Mouse (Mus musculus): ENCODE results near the gene Gm43951.

DNA sequence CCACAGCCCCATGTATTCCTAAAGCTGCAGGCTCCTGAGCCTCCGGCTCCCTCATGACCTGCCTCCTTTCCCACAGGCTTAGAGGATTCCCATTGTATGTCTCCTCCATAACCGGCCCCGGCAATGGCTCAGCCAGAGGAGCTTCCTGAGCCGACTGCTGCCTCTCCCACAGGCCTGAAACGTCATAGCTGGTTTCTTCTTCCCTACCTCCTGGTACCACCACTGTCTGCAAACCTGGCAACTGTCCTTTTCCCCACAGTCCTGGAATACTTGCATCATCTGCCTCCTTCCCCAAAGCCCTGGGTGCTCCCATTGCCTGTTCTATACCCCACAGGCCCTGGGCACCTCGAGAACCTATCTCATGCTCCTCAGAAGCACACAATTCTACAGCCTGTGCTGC lies 1.4 kb downstream of the Gm43951 start:
- TF ChIP-seq CTCF (IDR thresholded peaks at IDR 0.05; ENCODE audit: control insufficient read depth, insufficient read depth, low read length) (no peak), POLR2A (IDR thresholded peaks at IDR 0.05; ENCODE audit: borderline replicate concordance, control insufficient read depth, low read depth, low read length) (no peak)

All from bone marrow, adult 2 months (tissue).